Mouse (Mus musculus): Measurements from ENCODE around the gene Ntn4. TPM values are rescaled to one million over a fixed set of nuclear protein-coding genes. Genes with fewer than 3 reads are reported as not detected.

The Ntn4 gene
- polyA plus RNA-seq, 1 experiment from 2014 or later, result 0.97 TPM

DNA sequence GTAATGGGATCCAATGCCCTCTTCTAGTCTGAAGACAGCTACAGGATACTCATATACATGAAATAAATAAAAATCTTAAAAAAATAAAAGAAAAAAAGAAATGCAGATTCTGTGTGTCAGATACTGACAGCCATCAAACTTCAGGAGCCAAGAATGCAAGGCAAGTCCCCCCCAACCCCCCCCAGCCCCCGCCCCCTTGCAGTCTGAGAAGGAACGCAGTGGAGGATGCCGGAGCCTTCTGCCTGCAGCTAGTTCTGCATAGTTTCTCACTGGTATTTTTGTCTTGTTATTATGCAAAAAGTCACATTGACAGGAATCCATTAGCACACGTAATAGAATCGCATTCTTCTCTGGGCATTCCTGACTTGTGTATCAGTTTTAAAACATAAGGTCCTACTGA, 87.7 kb downstream of the Ntn4 start:
- peaks cover 4% of the 10 kb centered on the region; the same call in 1 of the 2 replicates for H3K4me1 ChIP-seq (ENCODE audit: control insufficient read depth, insufficient read depth, low read length)
- no peak overlapping the region for H3K4me2 ChIP-seq (ENCODE audit: low read length)
- no peak for DNase-seq (ENCODE audit: low spot score)
- no peaks in the 10 kb centered on the region for H3K36me3 ChIP-seq (ENCODE audit: control insufficient read depth, insufficient read depth, low read length)
- no peak for ATAC-seq
- no peak overlapping the region for H3K4me3 ChIP-seq (ENCODE audit: low read depth, low read length)
- WGBS, result 63% methylated on average over 5 of the region's 5 CpGs
- no peaks in the 10 kb centered on the region for H3K27me3 ChIP-seq (replicated peaks; ENCODE audit: control insufficient read depth, insufficient read depth, low read length)
- no peak overlapping the region for H3K27ac ChIP-seq (ENCODE audit: low read depth, low read length)
- no peaks in the 10 kb centered on the region for H3K9me3 ChIP-seq (replicated peaks; ENCODE audit: control insufficient read depth, low read length)
- H3K9ac ChIP-seq (ENCODE audit: low read length), result no peak overlapping the region

GRCm38 (mm10) chr10:93730514-93730913, 90.0 kb downstream of the Ntn4 start:
- DNase-seq (ENCODE audit: low spot score) (peak; percentile 16), ATAC-seq (no peak)
- Histone ChIP-seq H3K4me3 (ENCODE audit: low read depth, low read length) (no peak overlapping the region), H3K27me3 (replicated peaks; ENCODE audit: control insufficient read depth, insufficient read depth, low read length) (no peaks in the 10 kb centered on the region), H3K9me3 (replicated peaks; ENCODE audit: control insufficient read depth, low read length) (no peaks in the 10 kb centered on the region), H3K27ac (ENCODE audit: low read depth, low read length) (no peak overlapping the region), H3K4me2 (ENCODE audit: low read length) (no peak overlapping the region), H3K9ac (ENCODE audit: low read length) (no peak overlapping the region), H3K36me3 (ENCODE audit: control insufficient read depth, insufficient read depth, low read length) (peaks cover 4% of the 10 kb centered on the region; the same call in 1 of the 2 replicates), H3K4me1 (ENCODE audit: control insufficient read depth, insufficient read depth, low read length) (no peaks in the 10 kb centered on the region)
- WGBS, result 83% methylated on average over 6 of the region's 6 CpGs

- Histone ChIP-seq H3K4me2 (ENCODE audit: low read length) (no peak overlapping the region), H3K9ac (ENCODE audit: low read length) (no peak overlapping the region), H3K27ac (ENCODE audit: low read depth, low read length) (no peak overlapping the region), H3K9me3 (replicated peaks; ENCODE audit: control insufficient read depth, low read length) (no peaks in the 10 kb centered on the region), H3K27me3 (replicated peaks; ENCODE audit: control insufficient read depth, insufficient read depth, low read length) (no peaks in the 10 kb centered on the region), H3K4me3 (ENCODE audit: low read depth, low read length) (no peak overlapping the region), H3K4me1 (ENCODE audit: control insufficient read depth, insufficient read depth, low read length) (peaks cover 4% of the 10 kb centered on the region), H3K36me3 (ENCODE audit: control insufficient read depth, insufficient read depth, low read length) (peaks cover 4% of the 10 kb centered on the region; the same call in 1 of the 2 replicates)
- DNase-seq (ENCODE audit: low spot score), result no peak
- WGBS, result 87% methylated on average over 9 of the region's 9 CpGs
- no peak for ATAC-seq
Measured at GRCm38 (mm10) chr10:93731248-93731691, 90.8 kb downstream of the Ntn4 start.

DNA sequence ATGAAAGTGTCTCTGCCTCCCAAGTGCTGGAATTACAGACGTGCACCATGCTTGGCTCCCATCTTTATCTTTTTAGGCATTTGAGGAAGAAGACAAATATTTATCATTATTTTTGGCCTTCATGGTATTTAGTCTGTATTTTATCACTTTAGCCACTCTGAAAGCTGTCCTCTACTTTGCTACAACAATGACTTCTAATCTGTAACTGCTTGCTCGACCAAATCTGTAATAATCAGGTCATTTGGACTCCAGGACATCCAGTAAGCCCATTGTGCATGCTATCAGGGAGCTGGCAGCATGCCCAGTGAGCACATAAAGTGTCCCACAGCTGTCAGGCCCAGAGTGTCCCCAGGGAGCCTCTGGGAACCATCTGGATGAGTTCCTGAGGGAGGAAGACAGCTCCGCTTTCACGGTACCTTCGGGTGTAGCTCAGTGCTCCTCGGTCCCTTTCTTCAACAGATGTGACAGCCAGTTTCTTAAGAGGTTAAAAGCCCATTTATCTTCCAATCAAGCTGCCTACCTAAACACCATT, 95.7 kb downstream of the Ntn4 start:
- Histone ChIP-seq H3K4me2 (ENCODE audit: low read length) (no peak overlapping the region), H3K4me3 (ENCODE audit: low read depth, low read length) (no peak overlapping the region), H3K36me3 (ENCODE audit: control insufficient read depth, insufficient read depth, low read length) (peaks cover 10% of the 10 kb centered on the region; the same call in 1 of the 2 replicates), H3K9me3 (replicated peaks; ENCODE audit: control insufficient read depth, low read length) (no peaks in the 10 kb centered on the region), H3K4me1 (ENCODE audit: control insufficient read depth, insufficient read depth, low read length) (peaks cover 5% of the 10 kb centered on the region), H3K27me3 (replicated peaks; ENCODE audit: control insufficient read depth, insufficient read depth, low read length) (no peaks in the 10 kb centered on the region), H3K9ac (ENCODE audit: low read length) (no peak overlapping the region), H3K27ac (ENCODE audit: low read depth, low read length) (no peak overlapping the region)
- WGBS, result 41% methylated on average over 6 of the region's 6 CpGs
- DNase-seq (ENCODE audit: low spot score) (peak; percentile 62), ATAC-seq (no peak)

- Histone ChIP-seq H3K36me3 (ENCODE audit: control insufficient read depth, insufficient read depth, low read length) (peaks cover 17% of the 10 kb centered on the region; the same call in 1 of the 2 replicates), H3K9me3 (replicated peaks; ENCODE audit: control insufficient read depth, low read length) (no peaks in the 10 kb centered on the region), H3K27me3 (replicated peaks; ENCODE audit: control insufficient read depth, insufficient read depth, low read length) (no peaks in the 10 kb centered on the region), H3K9ac (ENCODE audit: low read length) (no peak overlapping the region), H3K4me3 (ENCODE audit: low read depth, low read length) (no peak overlapping the region), H3K4me2 (ENCODE audit: low read length) (no peak overlapping the region), H3K27ac (ENCODE audit: low read depth, low read length) (no peak overlapping the region), H3K4me1 (ENCODE audit: control insufficient read depth, insufficient read depth, low read length) (peaks cover 5% of the 10 kb centered on the region)
- peak; percentile 57; the same call in 1 of the 2 replicates for ATAC-seq
- WGBS, result 38% methylated on average over 5 of the region's 5 CpGs
- DNase-seq (ENCODE audit: low spot score), result peak; percentile 66
Measured at GRCm38 (mm10) chr10:93737080-93737479, 96.6 kb downstream of the Ntn4 start.

- no peak overlapping the region for H3K4me2 ChIP-seq (ENCODE audit: low read length)
- no peak overlapping the region for H3K9ac ChIP-seq (ENCODE audit: low read length)
- 0 out of 2 replicates have a peak, but pooled peaks cover 13% of the 10 kb centered on the region for H3K36me3 ChIP-seq (ENCODE audit: control insufficient read depth, insufficient read depth, low read length)
- WGBS, result 82% methylated on average over 14 of the region's 14 CpGs
- no peaks in the 10 kb centered on the region for H3K27me3 ChIP-seq (replicated peaks; ENCODE audit: control insufficient read depth, insufficient read depth, low read length)
- ATAC-seq (no peak), DNase-seq (ENCODE audit: low spot score) (peak; percentile 56)
- no peaks in the 10 kb centered on the region; the same call in 1 of the 2 replicates for H3K4me1 ChIP-seq (ENCODE audit: control insufficient read depth, insufficient read depth, low read length)
- H3K27ac ChIP-seq (ENCODE audit: low read depth, low read length), result no peak overlapping the region
- H3K4me3 ChIP-seq (ENCODE audit: low read depth, low read length), result no peak overlapping the region
- H3K9me3 ChIP-seq (replicated peaks; ENCODE audit: control insufficient read depth, low read length), result no peaks in the 10 kb centered on the region
Measured at GRCm38 (mm10) chr10:93741446-93742096, 101.1 kb downstream of the Ntn4 start.

DNA sequence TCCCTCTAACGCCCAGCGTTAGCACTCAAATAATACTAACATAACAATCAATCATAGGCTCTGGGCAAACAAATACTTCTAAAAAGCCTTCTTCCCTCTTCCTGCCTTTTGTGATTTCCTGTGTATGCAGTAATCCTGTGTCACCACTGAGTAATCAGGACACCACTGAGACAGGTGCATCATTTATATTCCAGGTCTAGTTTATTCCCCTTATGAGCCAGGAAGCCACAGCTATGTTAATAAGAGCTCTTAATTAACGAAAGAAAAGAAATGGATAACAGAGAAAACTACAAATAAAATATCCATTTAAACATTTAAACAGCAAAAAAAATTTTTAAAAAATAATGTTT, 101.6 kb downstream of the Ntn4 start:
- Histone ChIP-seq H3K9me3 (replicated peaks; ENCODE audit: control insufficient read depth, low read length) (no peaks in the 10 kb centered on the region), H3K27ac (ENCODE audit: low read depth, low read length) (no peak overlapping the region), H3K4me1 (ENCODE audit: control insufficient read depth, insufficient read depth, low read length) (no peaks in the 10 kb centered on the region; the same call in 1 of the 2 replicates), H3K4me2 (ENCODE audit: low read length) (no peak overlapping the region), H3K4me3 (ENCODE audit: low read depth, low read length) (no peak overlapping the region), H3K27me3 (replicated peaks; ENCODE audit: control insufficient read depth, insufficient read depth, low read length) (no peaks in the 10 kb centered on the region), H3K36me3 (ENCODE audit: control insufficient read depth, insufficient read depth, low read length) (0 out of 2 replicates have a peak, but pooled peaks cover 13% of the 10 kb centered on the region), H3K9ac (ENCODE audit: low read length) (no peak overlapping the region)
- 83% methylated on average over 3 of the region's 3 CpGs for WGBS
- ATAC-seq (no peak), DNase-seq (ENCODE audit: low spot score) (no peak)

- Histone ChIP-seq H3K9ac (ENCODE audit: low read length) (no peak overlapping the region), H3K4me2 (ENCODE audit: low read length) (no peak overlapping the region), H3K36me3 (ENCODE audit: control insufficient read depth, insufficient read depth, low read length) (0 out of 2 replicates have a peak, but pooled peaks cover 13% of the 10 kb centered on the region), H3K4me3 (ENCODE audit: low read depth, low read length) (no peak overlapping the region), H3K27ac (ENCODE audit: low read depth, low read length) (no peak overlapping the region), H3K9me3 (replicated peaks; ENCODE audit: control insufficient read depth, low read length) (no peaks in the 10 kb centered on the region), H3K4me1 (ENCODE audit: control insufficient read depth, insufficient read depth, low read length) (no peaks in the 10 kb centered on the region), H3K27me3 (replicated peaks; ENCODE audit: control insufficient read depth, insufficient read depth, low read length) (no peaks in the 10 kb centered on the region)
- WGBS, result 67% methylated on average over 6 of the region's 6 CpGs
- DNase-seq (ENCODE audit: low spot score) (peak; percentile 29), ATAC-seq (no peak)
Measured at GRCm38 (mm10) chr10:93742598-93742997, 102.1 kb downstream of the Ntn4 start.

All from forebrain, embryonic 14.5 days (tissue).